Mouse (Mus musculus) hindbrain, embryonic 10.5 days (tissue): Measurements from ENCODE around the gene Rp2. TPM values are rescaled to one million over a fixed set of nuclear protein-coding genes. Genes with fewer than 3 reads are reported as not detected.
"Not testable (repeated sequence)": the region's sequence is repeated elsewhere in the genome, so short reads cannot be mapped to it uniquely, and the experiment has no call there.

Experiments
- DNase-seq: peaks from one replicate; pipeline ENCODE4 v3.0.0-alpha.2; 2017; ENCODE audit warnings: low spot score
- H3K27ac ChIP-seq: fragments of 300-500 bp; sonication (generic); 2 replicates; pipeline ENCODE4 v1.5.1; 2016; ENCODE audit warnings: mild to moderate bottlenecking, moderate library complexity
- H3K27me3 ChIP-seq: fragments of 300-500 bp; sonication (generic); 2 replicates; pipeline ENCODE4 v1.6.1; 2016; ENCODE audit warnings: mild to moderate bottlenecking; ENCODE audit not compliant: poor library complexity, insufficient read depth, severe bottlenecking
- H3K36me3 ChIP-seq: fragments of 300-500 bp; sonication (generic); 2 replicates; pipeline ENCODE4 v1.6.1; 2016; ENCODE audit warnings: mild to moderate bottlenecking, moderate library complexity
- H3K4me1 ChIP-seq: fragments of 300-500 bp; sonication (generic); replicated peaks from 2 replicates; pipeline ENCODE4 v1.6.1; 2016; ENCODE audit warnings: mild to moderate bottlenecking
- H3K4me3 ChIP-seq: fragments of 300-500 bp; sonication (generic); 2 replicates; pipeline ENCODE4 v1.5.1; 2016; ENCODE audit warnings: mild to moderate bottlenecking, moderate library complexity
- H3K9me3 ChIP-seq: fragments of 300-500 bp; sonication (generic); 2 replicates; pipeline ENCODE4 v1.6.1; 2016; ENCODE audit warnings: mild to moderate bottlenecking, moderate library complexity
- WGBS: fragments of 180-500 bp; shearing (Covaris S2); methylation state at CpG from one replicate; pipeline ENCODE4 v1.1.7; 2016; 5-methylcytosine and 5-hydroxymethylcytosine counted together
- polyA plus RNA-seq: library from polyadenylated mRNA; unstranded; fragments of >200 nt; fragmentation: Nextera tagmentation; extraction: Ambion mirVana; gene quantifications from 2 replicates; pipeline ENCODE4 v1.2.1, GENCODE M21; 2016

Gene Rp2
- 14.6 and 19.0 TPM in 2 replicates for polyA plus RNA-seq

DNA sequence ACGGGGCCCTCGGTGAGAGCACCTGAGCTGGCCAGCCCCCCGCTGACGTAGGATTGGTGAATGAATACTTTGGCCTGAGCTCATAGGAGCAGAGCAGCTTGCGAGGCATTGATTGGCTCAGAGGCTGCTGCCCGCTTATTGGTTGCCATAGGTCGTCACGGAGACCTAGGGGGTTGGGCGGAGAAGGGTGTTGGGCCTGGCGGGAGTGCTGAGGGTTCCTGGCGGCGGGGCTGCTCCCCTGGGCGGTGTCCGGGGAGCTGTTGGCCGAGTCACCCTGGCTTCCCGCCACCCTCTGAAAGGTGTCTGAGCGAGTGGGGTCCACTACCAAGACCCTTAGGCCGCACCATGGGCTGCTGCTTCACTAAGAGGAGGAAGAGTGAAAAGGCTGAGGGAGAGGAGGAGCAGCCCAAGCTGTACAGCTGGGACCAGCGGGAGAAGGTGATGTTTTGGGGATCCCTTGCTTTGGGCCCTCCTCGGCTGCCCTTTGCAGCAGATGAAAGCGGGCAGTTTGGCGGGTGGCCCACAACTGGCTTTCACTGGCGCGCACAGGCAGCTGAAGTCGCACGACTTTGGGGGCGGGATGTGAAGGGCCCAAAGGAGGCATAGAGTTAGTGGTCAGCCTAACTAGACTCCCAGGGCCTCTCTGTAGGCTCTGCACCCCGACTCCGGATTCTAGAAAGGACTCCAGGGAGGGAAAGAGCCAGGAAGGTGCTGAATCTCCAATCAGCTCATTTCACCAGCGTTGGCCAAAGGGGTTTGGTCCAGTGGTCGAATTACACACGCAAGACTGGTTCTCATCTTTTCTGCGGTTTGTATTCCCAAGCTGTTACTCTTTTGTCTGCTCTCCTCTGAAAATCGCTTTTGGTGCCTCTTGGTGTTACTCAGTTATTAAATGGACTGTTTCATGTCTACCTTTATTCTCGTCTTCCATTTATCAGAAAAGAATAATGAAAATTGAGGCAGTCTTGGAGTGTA lies at the start of gene Rp2:
TSS of gene Rp2 (plus strand) at position 91 of the 975 bp plus-strand sequence.
- peak; percentile 78 for DNase-seq
- H3K36me3 ChIP-seq: no peaks in the 10 kb centered on the region
- H3K27ac ChIP-seq: peak within 1 kb of the TSS; percentile 89
- WGBS: 15% methylated on average over 35 of the region's 35 CpGs
- peak within 1 kb of the TSS; percentile 67 for H3K4me3 ChIP-seq
- H3K27me3 ChIP-seq: no peaks in the 10 kb centered on the region
- H3K9me3 ChIP-seq: no peaks in the 10 kb centered on the region
- H3K4me1 ChIP-seq: 0 out of 2 replicates have a peak, but pooled peaks cover 3% of the 10 kb centered on the region

DNA sequence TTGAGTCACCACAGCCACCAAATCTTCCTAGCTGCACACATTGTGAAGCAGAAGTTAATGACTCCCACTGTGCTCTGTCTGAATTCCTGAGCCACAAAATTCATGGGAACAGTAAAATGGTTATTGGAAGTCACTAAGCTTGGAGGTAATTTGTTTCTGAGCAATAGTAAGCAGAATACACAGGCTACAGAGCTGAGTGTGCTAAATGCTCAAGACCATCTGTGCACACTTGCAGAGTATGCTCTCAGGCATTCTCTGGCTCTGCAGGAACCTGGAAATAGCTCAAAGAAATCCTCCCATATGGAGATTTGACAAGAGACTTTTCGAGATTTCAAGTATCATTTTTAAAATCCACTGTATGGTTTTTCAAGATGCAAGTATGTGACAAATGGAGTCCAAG lies 31.5 kb upstream of the Rp2 start:
- no peaks in the 10 kb centered on the region for H3K36me3 ChIP-seq
- H3K27me3 ChIP-seq: no peaks in the 10 kb centered on the region
- no peak overlapping the region for H3K27ac ChIP-seq
- WGBS: 73% methylated on average over 1 of the region's 1 CpGs
- no peaks in the 10 kb centered on the region for H3K9me3 ChIP-seq
- no peak overlapping the region for H3K4me3 ChIP-seq
- no peaks in the 10 kb centered on the region for H3K4me1 ChIP-seq
- no peak for DNase-seq

DNA sequence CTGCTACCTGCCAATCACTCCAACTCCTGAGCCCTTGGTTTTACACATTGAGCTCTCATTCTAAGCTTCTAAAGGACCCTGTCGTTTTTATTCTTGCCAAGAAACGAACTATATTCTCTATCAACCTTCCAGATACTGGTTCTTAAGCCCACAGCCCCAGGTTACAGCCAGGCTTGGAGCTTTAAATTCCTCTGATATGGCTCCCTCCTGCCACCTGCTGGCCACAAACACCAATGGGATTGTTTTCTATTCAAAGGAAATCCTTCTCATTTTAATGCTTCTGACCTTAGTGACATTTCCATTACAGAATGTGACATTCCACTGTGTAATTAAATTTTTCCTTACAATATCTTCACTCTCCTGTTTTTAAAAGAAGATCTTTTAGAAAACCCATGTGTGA lies 28.6 kb upstream of the Rp2 start:
- H3K36me3 ChIP-seq: no peaks in the 10 kb centered on the region
- H3K27me3 ChIP-seq: no peaks in the 10 kb centered on the region
- H3K4me3 ChIP-seq: no peak overlapping the region
- WGBS: 24% methylated on average over 2 of the region's 2 CpGs
- H3K27ac ChIP-seq: no peak overlapping the region
- H3K9me3 ChIP-seq: no peaks in the 10 kb centered on the region
- no peaks in the 10 kb centered on the region for H3K4me1 ChIP-seq
- DNase-seq: peak; percentile 27

DNA sequence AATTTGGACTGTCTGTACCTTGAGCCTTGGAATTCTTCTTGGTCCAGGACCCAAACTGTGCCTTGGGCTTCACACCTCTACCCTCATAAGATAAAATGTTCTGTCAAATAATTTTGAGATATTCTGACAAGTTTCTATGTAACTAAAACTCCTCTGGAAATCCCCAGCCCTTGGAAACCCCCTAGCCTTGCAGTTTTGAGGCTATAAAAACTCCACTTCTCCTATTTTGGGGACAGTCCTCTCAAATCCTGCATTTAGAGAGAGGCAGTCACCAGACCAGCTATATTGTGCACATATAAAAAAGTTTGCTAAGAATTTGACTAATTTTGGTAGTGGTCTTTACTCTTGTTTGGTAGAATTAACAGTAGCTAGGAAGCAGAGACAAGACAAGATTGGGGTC lies 19.3 kb upstream of the Rp2 start:
- no peak for DNase-seq
- H3K27me3 ChIP-seq: no peaks in the 10 kb centered on the region
- no peaks in the 10 kb centered on the region for H3K4me1 ChIP-seq
- no peak overlapping the region for H3K27ac ChIP-seq
- no peak overlapping the region for H3K4me3 ChIP-seq
- H3K9me3 ChIP-seq: no peaks in the 10 kb centered on the region
- H3K36me3 ChIP-seq: no peaks in the 10 kb centered on the region

DNA sequence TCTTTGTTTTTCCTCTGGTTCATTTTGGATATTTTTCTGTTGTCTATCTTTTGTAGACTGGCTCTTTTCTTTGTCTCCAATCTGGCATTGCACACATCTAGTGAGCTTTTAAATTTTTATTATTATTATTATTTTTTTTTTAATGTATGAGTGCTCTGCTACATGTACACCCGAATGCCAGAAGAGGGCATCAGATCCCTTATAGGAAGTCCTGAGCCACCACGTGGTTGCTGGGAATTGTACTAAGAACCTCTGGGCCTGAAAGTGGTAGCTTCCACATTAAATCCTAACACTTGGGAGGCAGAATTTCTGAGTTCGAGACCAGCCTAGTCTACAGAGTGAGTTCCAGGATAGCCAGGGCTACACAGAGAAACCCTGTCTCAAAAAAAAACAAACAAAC lies 17.9 kb upstream of the Rp2 start:
- 67% methylated on average over 3 of the region's 3 CpGs for WGBS
- Histone ChIP-seq H3K27ac (no peak overlapping the region), H3K4me1 (no peaks in the 10 kb centered on the region), H3K36me3 (no peaks in the 10 kb centered on the region), H3K4me3 (no peak overlapping the region), H3K27me3 (no peaks in the 10 kb centered on the region), H3K9me3 (no peaks in the 10 kb centered on the region)
- no peak for DNase-seq

DNA sequence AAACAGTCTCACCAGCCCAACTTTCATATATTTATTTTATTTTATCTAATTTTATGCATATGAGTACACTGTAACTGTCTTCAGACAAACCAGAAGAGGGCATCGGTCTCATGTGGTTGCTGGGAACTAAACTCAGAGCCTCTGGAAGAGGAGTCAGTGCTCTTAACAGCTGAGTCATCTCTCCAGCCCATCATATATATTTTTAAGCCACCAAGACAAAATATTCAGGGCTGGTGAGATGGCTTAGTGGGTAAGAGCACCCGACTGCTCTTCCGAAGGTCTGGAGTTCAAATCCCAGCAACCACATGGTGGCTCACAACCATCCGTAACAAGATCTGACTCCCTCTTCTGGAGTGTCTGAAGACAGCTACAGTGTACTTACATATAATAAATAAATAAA lies 14.0 kb upstream of the Rp2 start:
- H3K27ac ChIP-seq, H3K4me1 ChIP-seq, H3K27me3 ChIP-seq, H3K4me3 ChIP-seq, DNase-seq, H3K36me3 ChIP-seq, H3K9me3 ChIP-seq: not testable (repeated sequence)
- 91% methylated on average over 4 of the region's 4 CpGs for WGBS

DNA sequence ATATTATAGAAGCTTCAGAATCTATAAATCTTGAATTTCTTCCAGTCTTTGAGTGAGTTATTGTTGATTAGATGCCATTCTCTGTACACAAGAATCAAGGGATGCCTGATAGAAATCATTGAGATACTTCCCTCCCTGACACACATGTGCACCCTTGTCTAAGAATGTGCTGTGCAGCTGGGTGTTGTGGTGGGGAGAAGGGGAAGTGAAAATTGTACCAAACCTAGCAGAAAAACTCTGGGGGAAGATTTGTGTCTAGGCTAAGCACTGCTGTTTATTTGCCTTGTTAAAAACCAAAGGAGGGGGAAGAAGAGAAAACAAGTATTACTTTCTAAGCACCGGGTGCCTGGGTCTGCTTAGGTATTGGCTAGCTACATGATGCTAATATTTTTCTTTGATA lies 9.0 kb upstream of the Rp2 start:
- Histone ChIP-seq H3K4me1 (no peaks in the 10 kb centered on the region), H3K27me3 (no peaks in the 10 kb centered on the region), H3K36me3 (no peaks in the 10 kb centered on the region), H3K27ac (no peak overlapping the region), H3K4me3 (no peak overlapping the region), H3K9me3 (no peaks in the 10 kb centered on the region)
- WGBS: 93% methylated on average over 1 of the region's 1 CpGs
- DNase-seq: no peak

DNA sequence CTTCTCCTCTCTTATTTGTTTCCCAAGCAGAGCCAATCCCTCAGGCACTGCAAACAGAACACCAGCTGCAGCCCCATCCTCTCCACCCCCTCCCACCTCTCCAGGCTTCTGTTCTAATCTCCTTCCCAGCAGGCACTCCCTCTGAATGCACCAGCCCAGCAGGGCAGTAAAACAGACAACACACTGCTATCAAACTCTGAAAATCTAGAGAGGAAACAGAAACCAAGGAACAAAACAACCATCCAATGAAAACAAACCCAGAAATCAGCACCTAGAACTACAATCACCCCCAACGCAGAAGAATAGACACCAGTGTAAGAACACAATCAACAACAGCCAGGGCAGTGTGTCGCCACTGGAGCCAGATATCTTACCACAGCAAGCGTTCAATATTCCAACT lies 8.0 kb upstream of the Rp2 start:
- no peaks in the 10 kb centered on the region for H3K27me3 ChIP-seq
- no peak overlapping the region for H3K27ac ChIP-seq
- H3K36me3 ChIP-seq: no peaks in the 10 kb centered on the region
- no peaks in the 10 kb centered on the region for H3K9me3 ChIP-seq
- 33% methylated on average over 3 of the region's 3 CpGs for WGBS
- DNase-seq: peak; percentile 3
- no peaks in the 10 kb centered on the region for H3K4me1 ChIP-seq
- no peak overlapping the region for H3K4me3 ChIP-seq

DNA sequence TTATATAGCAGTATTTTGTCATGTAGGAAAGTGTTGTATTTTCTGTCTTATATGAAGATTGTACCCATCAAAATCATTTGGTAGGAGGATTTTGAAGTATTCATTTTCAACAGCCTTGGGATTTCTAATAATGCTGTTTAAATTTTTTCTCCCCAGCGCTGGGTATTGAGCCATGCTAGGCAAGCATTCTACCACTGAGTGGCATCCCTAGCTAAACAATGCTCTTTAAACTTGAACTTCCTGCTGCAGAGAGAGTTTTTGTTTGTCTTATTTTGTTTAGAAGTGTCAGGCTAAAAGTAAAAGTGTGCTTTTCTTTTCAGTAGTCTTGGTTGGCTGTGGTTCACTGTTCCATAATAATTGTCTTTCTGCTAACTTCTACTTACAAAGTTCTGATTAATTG lies 1.8 kb downstream of the Rp2 start:
- no peak for DNase-seq
- no peaks in the 10 kb centered on the region for H3K9me3 ChIP-seq
- WGBS: 62% methylated on average over 1 of the region's 1 CpGs
- no peaks in the 10 kb centered on the region for H3K36me3 ChIP-seq
- no peaks in the 10 kb centered on the region for H3K27me3 ChIP-seq
- H3K27ac ChIP-seq: no peak overlapping the region
- 0 out of 2 replicates have a peak, but pooled peaks cover 3% of the 10 kb centered on the region for H3K4me1 ChIP-seq
- peak overlapping the region; percentile 21 for H3K4me3 ChIP-seq

DNA sequence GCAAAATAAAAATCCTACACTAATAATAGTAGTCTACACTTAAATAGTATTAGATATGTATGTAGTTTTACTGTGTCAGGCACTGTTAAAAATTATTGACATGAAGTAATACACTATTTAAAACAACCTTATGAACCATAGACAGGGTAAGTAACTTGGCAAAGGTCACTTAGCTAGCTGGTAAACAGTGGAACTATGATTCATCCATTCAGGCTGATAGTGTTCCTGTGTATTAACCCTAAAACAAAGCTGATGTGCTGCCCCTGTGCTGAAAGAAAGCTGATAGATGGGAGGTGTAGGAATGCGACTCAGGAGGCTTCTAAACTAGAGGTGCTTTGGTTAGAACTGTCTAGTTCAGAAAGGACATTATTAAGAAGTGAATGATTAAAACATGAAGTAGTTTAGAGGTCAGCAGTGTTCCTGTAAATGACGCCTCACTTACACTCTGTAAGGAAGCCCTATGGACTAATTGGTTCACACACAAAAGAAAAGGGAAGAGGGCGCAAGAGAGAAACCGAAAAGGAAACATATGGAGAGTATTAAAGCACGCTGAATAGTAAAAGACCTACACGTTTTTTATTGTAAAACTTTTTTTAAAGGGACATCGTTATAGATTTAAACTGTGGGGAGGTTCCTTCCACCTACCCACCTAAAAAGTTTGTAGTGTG lies 15.2 kb downstream of the Rp2 start:
- 78% methylated on average over 7 of the region's 7 CpGs for WGBS
- Histone ChIP-seq H3K9me3 (no peaks in the 10 kb centered on the region), H3K27ac (no peak overlapping the region), H3K4me1 (no peaks in the 10 kb centered on the region), H3K36me3 (peaks cover 22% of the 10 kb centered on the region), H3K4me3 (no peak overlapping the region), H3K27me3 (no peaks in the 10 kb centered on the region)
- DNase-seq: no peak

DNA sequence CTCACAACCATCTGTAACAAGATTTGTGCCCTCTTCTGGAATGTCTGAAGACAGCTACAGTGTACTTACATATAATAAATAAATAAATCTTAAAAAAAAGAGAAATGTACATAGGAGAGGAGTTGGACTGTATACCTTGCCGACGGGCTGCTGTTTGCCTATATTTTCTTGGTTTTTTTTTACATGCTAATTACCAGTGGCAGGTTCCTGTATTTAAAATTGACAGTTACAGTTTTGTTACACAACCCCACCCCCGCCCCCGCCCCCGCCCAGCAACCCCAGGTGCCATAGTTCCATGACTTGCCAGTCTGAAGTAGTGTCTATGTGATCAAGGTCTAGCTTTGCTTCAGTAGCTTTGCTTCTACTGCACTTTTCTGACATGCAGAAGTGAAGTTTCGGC lies 18.0 kb downstream of the Rp2 start:
- H3K4me3 ChIP-seq: no peak overlapping the region
- no peaks in the 10 kb centered on the region for H3K4me1 ChIP-seq
- H3K27ac ChIP-seq: no peak overlapping the region
- no peaks in the 10 kb centered on the region for H3K27me3 ChIP-seq
- DNase-seq: no peak
- no peaks in the 10 kb centered on the region for H3K9me3 ChIP-seq
- H3K36me3 ChIP-seq: peaks cover 18% of the 10 kb centered on the region
- WGBS: 86% methylated on average over 6 of the region's 6 CpGs

DNA sequence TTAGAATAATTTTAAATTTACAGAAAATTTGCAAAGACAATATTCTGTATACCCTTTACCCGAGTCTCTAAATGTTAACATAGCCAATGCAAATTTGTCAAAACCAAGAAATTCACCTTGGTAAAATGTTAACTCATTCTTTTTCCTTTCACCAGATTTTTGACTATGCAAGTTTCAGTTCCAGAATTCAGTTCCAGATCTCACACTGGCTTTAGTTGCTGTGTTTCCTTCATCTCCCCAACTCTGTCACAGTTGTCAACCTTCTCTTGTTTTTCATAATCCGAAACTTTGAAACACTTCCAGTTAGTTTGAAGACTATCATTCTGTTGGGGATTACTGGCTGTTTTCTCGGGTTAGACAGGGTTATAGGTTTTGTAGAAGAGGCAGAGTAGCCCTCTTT lies 22.7 kb downstream of the Rp2 start:
- DNase-seq: no peak
- no peaks in the 10 kb centered on the region for H3K27me3 ChIP-seq
- no peaks in the 10 kb centered on the region for H3K4me1 ChIP-seq
- H3K36me3 ChIP-seq: peaks cover 13% of the 10 kb centered on the region
- no peak overlapping the region for H3K4me3 ChIP-seq
- 82% methylated on average over 3 of the region's 3 CpGs for WGBS
- no peaks in the 10 kb centered on the region for H3K9me3 ChIP-seq
- no peak overlapping the region for H3K27ac ChIP-seq

DNA sequence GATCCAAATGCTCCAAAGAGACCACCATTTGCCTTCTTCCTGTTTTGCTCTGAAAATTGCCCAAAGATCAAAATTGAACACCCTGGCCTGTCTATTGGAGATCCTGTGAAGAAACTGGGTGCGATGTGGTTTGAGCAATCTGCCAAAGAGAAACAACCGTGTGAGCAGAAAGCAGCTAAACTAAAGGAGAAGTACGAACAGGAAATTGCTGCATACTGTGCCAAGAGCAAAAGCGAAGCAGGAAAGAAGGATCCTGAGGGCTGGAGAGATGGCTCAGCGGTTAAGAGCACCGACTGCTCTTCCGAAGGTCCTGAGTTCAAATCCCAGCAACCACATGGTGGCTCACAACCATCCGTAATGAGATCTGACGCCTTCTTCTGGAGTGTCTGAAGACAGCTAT lies 27.7 kb downstream of the Rp2 start:
- H3K4me1 ChIP-seq, DNase-seq, H3K4me3 ChIP-seq, H3K27me3 ChIP-seq, H3K9me3 ChIP-seq, H3K27ac ChIP-seq: not testable (repeated sequence)
- H3K36me3 ChIP-seq: peaks cover 11% of the 10 kb centered on the region; the same call in 1 of the 2 replicates
- 93% methylated on average over 9 of the region's 9 CpGs for WGBS
